Mouse (Mus musculus): ENCODE measurements around the gene Uimc1. TPM values are rescaled to one million over a fixed set of nuclear protein-coding genes. Genes with fewer than 3 reads are reported as not detected.

The Uimc1 gene
- polyA plus RNA-seq, 1 experiment = 12.3 TPM

GRCm38 (mm10) chr13:55000433-55000832 is 99.7 kb downstream of the Uimc1 start:
- H3K27me3 ChIP-seq (ENCODE audit: control insufficient read depth, insufficient read depth, insufficient read length) = peaks cover 86% of the 10 kb centered on the region
- TF ChIP-seq SRF (IDR thresholded peaks at IDR 0.05; ENCODE audit: control insufficient read depth, insufficient read length, low read depth) (no peak), MYOG (IDR thresholded peaks at IDR 0.05; ENCODE audit: control insufficient read depth in 1 of 3, insufficient read depth in 1 of 3, insufficient read length in 2 of 3, low read depth in 2 of 3) (no peak), MAX (IDR thresholded peaks at IDR 0.05; ENCODE audit: low read depth) (no peak), POLR2AphosphoS2 (IDR thresholded peaks at IDR 0.05; ENCODE audit: insufficient read length, low read depth) (no peak), REST (IDR thresholded peaks at IDR 0.05; ENCODE audit: insufficient read depth, insufficient read length) (no peak), TCF12 (IDR thresholded peaks at IDR 0.05; ENCODE audit: insufficient read depth, poor library complexity, severe bottlenecking) (no peak), USF1 (IDR thresholded peaks at IDR 0.05; ENCODE audit: low read depth) (no peak), MYOD1 (IDR thresholded peaks at IDR 0.05; ENCODE audit: control insufficient read depth in 1 of 3, insufficient read length in 2 of 3, low read depth in 2 of 3) (no peak), TCF3 (IDR thresholded peaks at IDR 0.05; ENCODE audit: insufficient read length, low read depth) (no peak), CEBPB (IDR thresholded peaks at IDR 0.05; ENCODE audit: insufficient read depth, poor library complexity, severe bottlenecking) (no peak), E2F4 (IDR thresholded peaks at IDR 0.05; ENCODE audit: insufficient read depth) (no peak), POLR2A (IDR thresholded peaks at IDR 0.05; ENCODE audit: insufficient read length, low read depth) (no peak)

GRCm38 (mm10) chr13:54997568-54997967 is 102.5 kb downstream of the Uimc1 start:
- Histone ChIP-seq H3K79me2 (ENCODE audit: control insufficient read depth, insufficient read depth) (no peaks in the 10 kb centered on the region), H3K36me3 (ENCODE audit: control insufficient read depth, insufficient read depth) (no peaks in the 10 kb centered on the region), H3K4me3 (no peak overlapping the region), H3K4me2 (ENCODE audit: low read depth) (no peak overlapping the region), H3ac (ENCODE audit: control insufficient read depth, insufficient read length) (no peak overlapping the region), H3K27me3 (ENCODE audit: control insufficient read depth, insufficient read depth, insufficient read length) (peaks cover 86% of the 10 kb centered on the region)
- TF ChIP-seq TCF12 (IDR thresholded peaks at IDR 0.05; ENCODE audit: insufficient read depth, poor library complexity, severe bottlenecking) (no peak), MYOG (IDR thresholded peaks at IDR 0.05; ENCODE audit: control insufficient read depth in 1 of 3, insufficient read depth in 1 of 3, insufficient read length in 2 of 3, low read depth in 2 of 3) (no peak), E2F4 (IDR thresholded peaks at IDR 0.05; ENCODE audit: insufficient read depth) (no peak), MAX (IDR thresholded peaks at IDR 0.05; ENCODE audit: low read depth) (no peak), POLR2A (IDR thresholded peaks at IDR 0.05; ENCODE audit: insufficient read length, low read depth) (no peak), TCF3 (IDR thresholded peaks at IDR 0.05; ENCODE audit: insufficient read length, low read depth) (no peak)

More at GRCm38 (mm10) chr13:55000433-55000832, 99.7 kb downstream of the Uimc1 start:
- Histone ChIP-seq H3K79me2 (ENCODE audit: control insufficient read depth, insufficient read depth) (no peaks in the 10 kb centered on the region), H3K4me2 (ENCODE audit: low read depth) (no peak overlapping the region), H3K36me3 (ENCODE audit: control insufficient read depth, insufficient read depth) (no peaks in the 10 kb centered on the region), H3K4me3 (no peak overlapping the region), H3ac (ENCODE audit: control insufficient read depth, insufficient read length) (no peak overlapping the region)

- H3K79me2 ChIP-seq (ENCODE audit: control insufficient read depth, insufficient read depth) = no peaks in the 10 kb centered on the region
- H3K36me3 ChIP-seq (ENCODE audit: control insufficient read depth, insufficient read depth) = no peaks in the 10 kb centered on the region
- H3K27me3 ChIP-seq (ENCODE audit: control insufficient read depth, insufficient read depth, insufficient read length) = peaks cover 84% of the 10 kb centered on the region
- H3ac ChIP-seq (ENCODE audit: control insufficient read depth, insufficient read length) = no peak overlapping the region
- H3K4me3 ChIP-seq = no peak overlapping the region
- H3K4me2 ChIP-seq (ENCODE audit: low read depth) = no peak overlapping the region
- TF ChIP-seq MAX (IDR thresholded peaks at IDR 0.05; ENCODE audit: low read depth) (no peak), SRF (IDR thresholded peaks at IDR 0.05; ENCODE audit: control insufficient read depth, insufficient read length, low read depth) (no peak), E2F4 (IDR thresholded peaks at IDR 0.05; ENCODE audit: insufficient read depth) (no peak)
These were observed 104.9 kb downstream of the Uimc1 start for GRCm38 (mm10) chr13:54995161-54995560.

GRCm38 (mm10) chr13:54994576-54994975 is 105.5 kb downstream of the Uimc1 start:
- Histone ChIP-seq H3K4me3 (no peak overlapping the region), H3ac (ENCODE audit: control insufficient read depth, insufficient read length) (no peak overlapping the region), H3K79me2 (ENCODE audit: control insufficient read depth, insufficient read depth) (no peaks in the 10 kb centered on the region), H3K27me3 (ENCODE audit: control insufficient read depth, insufficient read depth, insufficient read length) (peaks cover 88% of the 10 kb centered on the region), H3K36me3 (ENCODE audit: control insufficient read depth, insufficient read depth) (no peaks in the 10 kb centered on the region), H3K4me2 (ENCODE audit: low read depth) (no peak overlapping the region)
- no peak for TF ChIP-seq REST (IDR thresholded peaks at IDR 0.05; ENCODE audit: insufficient read depth, insufficient read length)
- no peak for TF ChIP-seq E2F4 (IDR thresholded peaks at IDR 0.05; ENCODE audit: insufficient read depth)
- no peak for TF ChIP-seq USF1 (IDR thresholded peaks at IDR 0.05; ENCODE audit: low read depth)
- TF ChIP-seq CEBPB (IDR thresholded peaks at IDR 0.05; ENCODE audit: insufficient read depth, poor library complexity, severe bottlenecking) = no peak
- no peak for TF ChIP-seq MYOD1 (IDR thresholded peaks at IDR 0.05; ENCODE audit: control insufficient read depth in 1 of 3, insufficient read length in 2 of 3, low read depth in 2 of 3)
- TF ChIP-seq SRF (IDR thresholded peaks at IDR 0.05; ENCODE audit: control insufficient read depth, insufficient read length, low read depth) = no peak
- TF ChIP-seq POLR2A (IDR thresholded peaks at IDR 0.05; ENCODE audit: insufficient read length, low read depth) = no peak
- TF ChIP-seq POLR2AphosphoS2 (IDR thresholded peaks at IDR 0.05; ENCODE audit: insufficient read length, low read depth) = no peak
- TF ChIP-seq MYOG (IDR thresholded peaks at IDR 0.05; ENCODE audit: control insufficient read depth in 1 of 3, insufficient read depth in 1 of 3, insufficient read length in 2 of 3, low read depth in 2 of 3) = no peak
- no peak for TF ChIP-seq TCF3 (IDR thresholded peaks at IDR 0.05; ENCODE audit: insufficient read length, low read depth)
- no peak for TF ChIP-seq TCF12 (IDR thresholded peaks at IDR 0.05; ENCODE audit: insufficient read depth, poor library complexity, severe bottlenecking)
- no peak for TF ChIP-seq MAX (IDR thresholded peaks at IDR 0.05; ENCODE audit: low read depth)

GRCm38 (mm10) chr13:54992215-54992614 is 107.9 kb downstream of the Uimc1 start:
- TF ChIP-seq MYOD1 (IDR thresholded peaks at IDR 0.05; ENCODE audit: control insufficient read depth in 1 of 3, insufficient read length in 2 of 3, low read depth in 2 of 3) (no peak), CEBPB (IDR thresholded peaks at IDR 0.05; ENCODE audit: insufficient read depth, poor library complexity, severe bottlenecking) (no peak), MYOG (IDR thresholded peaks at IDR 0.05; ENCODE audit: control insufficient read depth in 1 of 3, insufficient read depth in 1 of 3, insufficient read length in 2 of 3, low read depth in 2 of 3) (no peak), MAX (IDR thresholded peaks at IDR 0.05; ENCODE audit: low read depth) (no peak), POLR2A (IDR thresholded peaks at IDR 0.05; ENCODE audit: insufficient read length, low read depth) (no peak), TCF3 (IDR thresholded peaks at IDR 0.05; ENCODE audit: insufficient read length, low read depth) (no peak), REST (IDR thresholded peaks at IDR 0.05; ENCODE audit: insufficient read depth, insufficient read length) (no peak), TCF12 (IDR thresholded peaks at IDR 0.05; ENCODE audit: insufficient read depth, poor library complexity, severe bottlenecking) (no peak), POLR2AphosphoS2 (IDR thresholded peaks at IDR 0.05; ENCODE audit: insufficient read length, low read depth) (no peak), E2F4 (IDR thresholded peaks at IDR 0.05; ENCODE audit: insufficient read depth) (no peak), USF1 (IDR thresholded peaks at IDR 0.05; ENCODE audit: low read depth) (no peak), SRF (IDR thresholded peaks at IDR 0.05; ENCODE audit: control insufficient read depth, insufficient read length, low read depth) (no peak)
- H3K4me3 ChIP-seq = no peak overlapping the region
- peaks cover 76% of the 10 kb centered on the region for H3K27me3 ChIP-seq (ENCODE audit: control insufficient read depth, insufficient read depth, insufficient read length)
- H3K4me2 ChIP-seq (ENCODE audit: low read depth) = no peak overlapping the region
- H3K36me3 ChIP-seq (ENCODE audit: control insufficient read depth, insufficient read depth) = no peaks in the 10 kb centered on the region
- no peak overlapping the region for H3ac ChIP-seq (ENCODE audit: control insufficient read depth, insufficient read length)
- no peaks in the 10 kb centered on the region for H3K79me2 ChIP-seq (ENCODE audit: control insufficient read depth, insufficient read depth)
